Mouse (Mus musculus) embryo, embryonic 11 days (tissue): ENCODE measurements at regions not wholly inside any gene's neighbourhood (a gene's known extent, or its start where the extent isn't known, plus 50 kb on each side); places are given as distances from the start of the nearest gene placed in this dataset.
A peak's percentile ranks its signal among the peaks of the same experiment; 100 is the strongest.

Experiments
- DNase-seq: peaks from one replicate; pipeline ENCODE4 v3.0.0-alpha.2; 2015

- no peak for DNase-seq
Observed at GRCm38 (mm10) chr8:60372681-60373398, 130.2 kb downstream of the Gm10283 start.

GRCm38 (mm10) chr8:60348291-60348690, 154.7 kb downstream of the Gm10283 start:
- DNase-seq: peak; percentile 45

- DNase-seq: no peak
Observed at GRCm38 (mm10) chr8:60345830-60346420, 157.1 kb downstream of the Gm10283 start.

GRCm38 (mm10) chr8:60315478-60315877, 187.5 kb downstream of the Gm10283 start:
- DNase-seq: no peak

- no peak for DNase-seq
Observed at GRCm38 (mm10) chr8:60313977-60314854, 188.8 kb downstream of the Gm10283 start.

- no peak for DNase-seq
Observed at GRCm38 (mm10) chr8:60310136-60310535, 192.9 kb downstream of the Gm10283 start.

- no peak for DNase-seq
Observed at GRCm38 (mm10) chr8:60301282-60301681, 201.7 kb downstream of the Gm10283 start.

GRCm38 (mm10) chr8:60277211-60277801, 225.7 kb downstream of the Gm10283 start:
- DNase-seq: no peak

GRCm38 (mm10) chr8:60250341-60250740, 252.7 kb downstream of the Gm10283 start:
- DNase-seq: no peak

- DNase-seq: peak; percentile 6
Observed at GRCm38 (mm10) chr8:60249704-60250103, 253.3 kb downstream of the Gm10283 start.

GRCm38 (mm10) chr8:60247601-60248000, 255.4 kb downstream of the Gm10283 start:
- DNase-seq: no peak

- no peak for DNase-seq
Observed at GRCm38 (mm10) chr8:60241366-60241765, 261.6 kb downstream of the Gm10283 start.

- no peak for DNase-seq
Observed at GRCm38 (mm10) chr8:60220946-60221345, 282.1 kb downstream of the Gm10283 start.

GRCm38 (mm10) chr8:60195641-60196040, 307.4 kb downstream of the Gm10283 start:
- DNase-seq: no peak

- peak; percentile 9 for DNase-seq
Observed at GRCm38 (mm10) chr8:60167716-60168272, 335.2 kb downstream of the Gm10283 start.
